Mouse (Mus musculus): ENCODE results near the gene Fam8a1. TPM values are rescaled to one million over a fixed set of nuclear protein-coding genes. Genes with fewer than 3 reads are reported as not detected.

Gene Fam8a1
- polyA plus RNA-seq, 1 experiment from 2014 or later, result 7.4 TPM

GRCm38 (mm10) chr13:46695296-46695908, 26.1 kb downstream of the Fam8a1 start:
- H3K36me3 ChIP-seq (ENCODE audit: control insufficient read depth, insufficient read depth, low read length), result peaks cover 7% of the 10 kb centered on the region; the same call in 1 of the 2 replicates
- ATAC-seq (ENCODE audit: insufficient read depth, low FRiP score), result no peak
- no peaks in the 10 kb centered on the region for H3K9me3 ChIP-seq (replicated peaks; ENCODE audit: control insufficient read depth, low read length)
- no peak overlapping the region for H3K4me2 ChIP-seq (ENCODE audit: low read depth, low read length)
- no peak overlapping the region for H3K27ac ChIP-seq (ENCODE audit: low read length)
- WGBS, result 73% methylated on average over 1 of the region's 1 CpGs
- no peak overlapping the region for H3K4me3 ChIP-seq (replicated peaks; ENCODE audit: low read length)
- H3K4me1 ChIP-seq (ENCODE audit: control insufficient read depth, insufficient read depth, low read length), result no peaks in the 10 kb centered on the region
- H3K27me3 ChIP-seq (ENCODE audit: control insufficient read depth, insufficient read depth, low read length), result no peaks in the 10 kb centered on the region
- no peak overlapping the region for H3K9ac ChIP-seq (ENCODE audit: low read length)

GRCm38 (mm10) chr13:46695932-46696331, 26.6 kb downstream of the Fam8a1 start:
- no peak for ATAC-seq (ENCODE audit: insufficient read depth, low FRiP score)
- Histone ChIP-seq H3K9ac (ENCODE audit: low read length) (no peak overlapping the region), H3K27ac (ENCODE audit: low read length) (no peak overlapping the region), H3K4me1 (ENCODE audit: control insufficient read depth, insufficient read depth, low read length) (no peaks in the 10 kb centered on the region), H3K4me2 (ENCODE audit: low read depth, low read length) (no peak overlapping the region), H3K27me3 (ENCODE audit: control insufficient read depth, insufficient read depth, low read length) (no peaks in the 10 kb centered on the region), H3K4me3 (replicated peaks; ENCODE audit: low read length) (no peak overlapping the region), H3K9me3 (replicated peaks; ENCODE audit: control insufficient read depth, low read length) (no peaks in the 10 kb centered on the region), H3K36me3 (ENCODE audit: control insufficient read depth, insufficient read depth, low read length) (peaks cover 7% of the 10 kb centered on the region; the same call in 1 of the 2 replicates)
- WGBS, result 76% methylated on average over 1 of the region's 1 CpGs

- Histone ChIP-seq H3K27me3 (ENCODE audit: control insufficient read depth, insufficient read depth, low read length) (no peaks in the 10 kb centered on the region), H3K4me1 (ENCODE audit: control insufficient read depth, insufficient read depth, low read length) (no peaks in the 10 kb centered on the region), H3K4me3 (replicated peaks; ENCODE audit: low read length) (no peak overlapping the region), H3K36me3 (ENCODE audit: control insufficient read depth, insufficient read depth, low read length) (peaks cover 7% of the 10 kb centered on the region; the same call in 1 of the 2 replicates), H3K27ac (ENCODE audit: low read length) (no peak overlapping the region), H3K4me2 (ENCODE audit: low read depth, low read length) (no peak overlapping the region), H3K9me3 (replicated peaks; ENCODE audit: control insufficient read depth, low read length) (no peaks in the 10 kb centered on the region), H3K9ac (ENCODE audit: low read length) (no peak overlapping the region)
- ATAC-seq (ENCODE audit: insufficient read depth, low FRiP score), result no peak
- 62% methylated on average over 2 of the region's 2 CpGs for WGBS
These were observed 27.5 kb downstream of the Fam8a1 start for GRCm38 (mm10) chr13:46696788-46697187.

GRCm38 (mm10) chr13:46699372-46699771, 30.1 kb downstream of the Fam8a1 start:
- Histone ChIP-seq H3K4me1 (ENCODE audit: control insufficient read depth, insufficient read depth, low read length) (no peaks in the 10 kb centered on the region), H3K4me2 (ENCODE audit: low read depth, low read length) (no peak overlapping the region), H3K36me3 (ENCODE audit: control insufficient read depth, insufficient read depth, low read length) (0 out of 2 replicates have a peak, but pooled peaks cover under 1% of the 10 kb centered on the region), H3K27me3 (ENCODE audit: control insufficient read depth, insufficient read depth, low read length) (no peaks in the 10 kb centered on the region), H3K9me3 (replicated peaks; ENCODE audit: control insufficient read depth, low read length) (no peaks in the 10 kb centered on the region), H3K9ac (ENCODE audit: low read length) (no peak overlapping the region), H3K27ac (ENCODE audit: low read length) (no peak overlapping the region), H3K4me3 (replicated peaks; ENCODE audit: low read length) (no peak overlapping the region)
- WGBS, result 94% methylated on average over 1 of the region's 1 CpGs
- no peak for ATAC-seq (ENCODE audit: insufficient read depth, low FRiP score)

- WGBS, result 93% methylated on average over 2 of the region's 2 CpGs
- Histone ChIP-seq H3K4me3 (replicated peaks; ENCODE audit: low read length) (no peak overlapping the region), H3K4me2 (ENCODE audit: low read depth, low read length) (no peak overlapping the region), H3K4me1 (ENCODE audit: control insufficient read depth, insufficient read depth, low read length) (no peaks in the 10 kb centered on the region), H3K9me3 (replicated peaks; ENCODE audit: control insufficient read depth, low read length) (no peaks in the 10 kb centered on the region), H3K27ac (ENCODE audit: low read length) (no peak overlapping the region), H3K36me3 (ENCODE audit: control insufficient read depth, insufficient read depth, low read length) (0 out of 2 replicates have a peak, but pooled peaks cover 4% of the 10 kb centered on the region), H3K9ac (ENCODE audit: low read length) (no peak overlapping the region), H3K27me3 (ENCODE audit: control insufficient read depth, insufficient read depth, low read length) (no peaks in the 10 kb centered on the region)
- no peak for ATAC-seq (ENCODE audit: insufficient read depth, low FRiP score)
These were observed 32.2 kb downstream of the Fam8a1 start for GRCm38 (mm10) chr13:46701486-46701885.

GRCm38 (mm10) chr13:46703138-46703537, 33.8 kb downstream of the Fam8a1 start:
- Histone ChIP-seq H3K4me2 (ENCODE audit: low read depth, low read length) (no peak overlapping the region), H3K9ac (ENCODE audit: low read length) (no peak overlapping the region), H3K27ac (ENCODE audit: low read length) (no peak overlapping the region), H3K27me3 (ENCODE audit: control insufficient read depth, insufficient read depth, low read length) (no peaks in the 10 kb centered on the region), H3K4me3 (replicated peaks; ENCODE audit: low read length) (no peak overlapping the region), H3K36me3 (ENCODE audit: control insufficient read depth, insufficient read depth, low read length) (peaks cover 9% of the 10 kb centered on the region; the same call in 1 of the 2 replicates), H3K4me1 (ENCODE audit: control insufficient read depth, insufficient read depth, low read length) (no peaks in the 10 kb centered on the region), H3K9me3 (replicated peaks; ENCODE audit: control insufficient read depth, low read length) (no peaks in the 10 kb centered on the region)
- ATAC-seq (ENCODE audit: insufficient read depth, low FRiP score), result no peak
- 81% methylated on average over 5 of the region's 5 CpGs for WGBS

- H3K36me3 ChIP-seq (ENCODE audit: control insufficient read depth, insufficient read depth, low read length), result peaks cover 18% of the 10 kb centered on the region; the same call in 1 of the 2 replicates
These were observed 44.2 kb downstream of the Fam8a1 start for GRCm38 (mm10) chr13:46713486-46713885.

GRCm38 (mm10) chr13:46715976-46716639, 46.8 kb downstream of the Fam8a1 start:
- Histone ChIP-seq H3K9ac (ENCODE audit: low read length) (no peak overlapping the region), H3K9me3 (replicated peaks; ENCODE audit: control insufficient read depth, low read length) (no peaks in the 10 kb centered on the region), H3K4me3 (replicated peaks; ENCODE audit: low read length) (no peak overlapping the region), H3K36me3 (ENCODE audit: control insufficient read depth, insufficient read depth, low read length) (peaks cover 14% of the 10 kb centered on the region; the same call in 1 of the 2 replicates), H3K4me2 (ENCODE audit: low read depth, low read length) (no peak overlapping the region), H3K27me3 (ENCODE audit: control insufficient read depth, insufficient read depth, low read length) (no peaks in the 10 kb centered on the region), H3K27ac (ENCODE audit: low read length) (no peak overlapping the region), H3K4me1 (ENCODE audit: control insufficient read depth, insufficient read depth, low read length) (peaks cover 3% of the 10 kb centered on the region; the same call in 1 of the 2 replicates)
- 65% methylated on average over 3 of the region's 3 CpGs for WGBS
- no peak for ATAC-seq (ENCODE audit: insufficient read depth, low FRiP score)

More at GRCm38 (mm10) chr13:46713486-46713885, 44.2 kb downstream of the Fam8a1 start:
- 90% methylated on average over 5 of the region's 5 CpGs for WGBS
- Histone ChIP-seq H3K4me1 (ENCODE audit: control insufficient read depth, insufficient read depth, low read length) (no peaks in the 10 kb centered on the region), H3K9ac (ENCODE audit: low read length) (no peak overlapping the region), H3K9me3 (replicated peaks; ENCODE audit: control insufficient read depth, low read length) (no peaks in the 10 kb centered on the region), H3K4me2 (ENCODE audit: low read depth, low read length) (no peak overlapping the region), H3K27me3 (ENCODE audit: control insufficient read depth, insufficient read depth, low read length) (no peaks in the 10 kb centered on the region), H3K27ac (ENCODE audit: low read length) (no peak overlapping the region), H3K4me3 (replicated peaks; ENCODE audit: low read length) (no peak overlapping the region)
- ATAC-seq (ENCODE audit: insufficient read depth, low FRiP score), result no peak

GRCm38 (mm10) chr13:46718893-46719400, 49.6 kb downstream of the Fam8a1 start:
- Histone ChIP-seq H3K4me1 (ENCODE audit: control insufficient read depth, insufficient read depth, low read length) (peaks cover 3% of the 10 kb centered on the region; the same call in 1 of the 2 replicates), H3K27me3 (ENCODE audit: control insufficient read depth, insufficient read depth, low read length) (no peaks in the 10 kb centered on the region), H3K4me3 (replicated peaks; ENCODE audit: low read length) (no peak overlapping the region), H3K9ac (ENCODE audit: low read length) (no peak overlapping the region), H3K4me2 (ENCODE audit: low read depth, low read length) (no peak overlapping the region), H3K27ac (ENCODE audit: low read length) (no peak overlapping the region), H3K9me3 (replicated peaks; ENCODE audit: control insufficient read depth, low read length) (no peaks in the 10 kb centered on the region), H3K36me3 (ENCODE audit: control insufficient read depth, insufficient read depth, low read length) (peaks cover 3% of the 10 kb centered on the region; the same call in 1 of the 2 replicates)
- no peak for ATAC-seq (ENCODE audit: insufficient read depth, low FRiP score)
- 78% methylated on average over 5 of the region's 5 CpGs for WGBS
